Mouse (Mus musculus) embryonic facial prominence, embryonic 12.5 days (tissue): ENCODE results near the gene Adcy3. TPM values are rescaled to one million over a fixed set of nuclear protein-coding genes. Genes with fewer than 3 reads are reported as not detected.

ENCODE experiments used
- ATAC-seq: fragments of 200-750 bp; cut with Nextera tagmentation; 2 replicates; pipeline ENCODE4 v1.8.0; 2017; ENCODE audit not compliant: insufficient number of reproducible peaks, insufficient read depth, low FRiP score, low TSS enrichment
- H3K27ac ChIP-seq: fragments of 300-500 bp; sonication (generic); 2 replicates; pipeline ENCODE4 v1.5.1; 2016; ENCODE audit warnings: mild to moderate bottlenecking
- H3K27me3 ChIP-seq: fragments of 300-500 bp; sonication (generic); 2 replicates; pipeline ENCODE4 v1.6.1; 2016; ENCODE audit warnings: mild to moderate bottlenecking, moderate library complexity
- H3K36me3 ChIP-seq: fragments of 300-500 bp; sonication (generic); 2 replicates; pipeline ENCODE4 v1.6.1; 2016; ENCODE audit warnings: mild to moderate bottlenecking
- H3K4me1 ChIP-seq: fragments of 300-500 bp; sonication (generic); 2 replicates; pipeline ENCODE4 v1.6.1; 2016
- H3K4me2 ChIP-seq: fragments of 300-500 bp; sonication (generic); replicated peaks from 2 replicates; pipeline ENCODE4 v1.6.1; 2016; ENCODE audit warnings: mild to moderate bottlenecking, moderate library complexity
- H3K4me3 ChIP-seq: fragments of 300-500 bp; sonication (generic); 2 replicates; pipeline ENCODE4 v1.5.1; 2016; ENCODE audit warnings: mild to moderate bottlenecking
- H3K9ac ChIP-seq: fragments of 300-500 bp; sonication (generic); 2 replicates; pipeline ENCODE4 v1.6.1; 2016; ENCODE audit warnings: mild to moderate bottlenecking, moderate library complexity
- H3K9me3 ChIP-seq: fragments of 300-500 bp; sonication (generic); 2 replicates; pipeline ENCODE4 v1.6.1; 2016; ENCODE audit warnings: mild to moderate bottlenecking, moderate library complexity
- WGBS: fragments of 180-500 bp; shearing (Covaris S2); methylation state at CpG from one replicate; pipeline ENCODE4 v1.1.7; 2016; 5-methylcytosine and 5-hydroxymethylcytosine counted together
- polyA plus RNA-seq: library from polyadenylated mRNA; unstranded; fragments of >200 nt; fragmentation: Nextera tagmentation; extraction: Ambion mirVana; gene quantifications from 2 replicates; pipeline ENCODE4 v1.2.1, GENCODE M21; 2016

The Adcy3 gene
- polyA plus RNA-seq, 1 experiment from 2014 or later: 16.2 TPM

- no peak for ATAC-seq
- no peak overlapping the region for H3K9ac ChIP-seq
- no peak overlapping the region for H3K27ac ChIP-seq
- no peaks in the 10 kb centered on the region; the same call in 1 of the 2 replicates for H3K4me1 ChIP-seq
- no peaks in the 10 kb centered on the region for H3K9me3 ChIP-seq
- peaks cover 24% of the 10 kb centered on the region for H3K36me3 ChIP-seq
- H3K4me2 ChIP-seq: no peak overlapping the region
- H3K27me3 ChIP-seq: no peaks in the 10 kb centered on the region
- no peak overlapping the region for H3K4me3 ChIP-seq
- WGBS: 83% methylated on average over 6 of the region's 6 CpGs
Observed at GRCm38 (mm10) chr12:4249786-4250185, 116.9 kb downstream of the Adcy3 start.

- Histone ChIP-seq H3K27ac (no peak overlapping the region), H3K4me2 (no peak overlapping the region), H3K4me1 (no peaks in the 10 kb centered on the region), H3K4me3 (no peak overlapping the region), H3K36me3 (peaks cover 31% of the 10 kb centered on the region), H3K9me3 (no peaks in the 10 kb centered on the region), H3K9ac (no peak overlapping the region), H3K27me3 (no peaks in the 10 kb centered on the region)
- 90% methylated on average over 16 of the region's 16 CpGs for WGBS
- no peak for ATAC-seq
Observed at GRCm38 (mm10) chr12:4252742-4253655, 120.1 kb downstream of the Adcy3 start.

Other genes starting within 250 kb of the Adcy3 start
- gene Pomc, start 178.2 kb upstream of the Adcy3 start, polyA plus RNA-seq: 8.5 and 8.8 TPM in 2 replicates
- 10.3 and 11.9 TPM in 2 replicates for gene Efr3b, start 94.2 kb upstream of the Adcy3 start, polyA plus RNA-seq
- 10.9 and 14.0 TPM in 2 replicates for gene Dnajc27, start 50.5 kb upstream of the Adcy3 start, polyA plus RNA-seq
- gene Ptrhd1, start 100.9 kb downstream of the Adcy3 start, polyA plus RNA-seq: 4.8 and 5.2 TPM in 2 replicates
- gene Cenpo, start 101.2 kb downstream of the Adcy3 start, polyA plus RNA-seq: 17.1 and 17.7 TPM in 2 replicates